Mouse (Mus musculus): ENCODE results near the gene Jpt1. TPM values are rescaled to one million over a fixed set of nuclear protein-coding genes. Genes with fewer than 3 reads are reported as not detected.

Gene Jpt1
- polyA plus RNA-seq (2012; rRNA removed) = 491 and 541 TPM in 2 replicates

DNA sequence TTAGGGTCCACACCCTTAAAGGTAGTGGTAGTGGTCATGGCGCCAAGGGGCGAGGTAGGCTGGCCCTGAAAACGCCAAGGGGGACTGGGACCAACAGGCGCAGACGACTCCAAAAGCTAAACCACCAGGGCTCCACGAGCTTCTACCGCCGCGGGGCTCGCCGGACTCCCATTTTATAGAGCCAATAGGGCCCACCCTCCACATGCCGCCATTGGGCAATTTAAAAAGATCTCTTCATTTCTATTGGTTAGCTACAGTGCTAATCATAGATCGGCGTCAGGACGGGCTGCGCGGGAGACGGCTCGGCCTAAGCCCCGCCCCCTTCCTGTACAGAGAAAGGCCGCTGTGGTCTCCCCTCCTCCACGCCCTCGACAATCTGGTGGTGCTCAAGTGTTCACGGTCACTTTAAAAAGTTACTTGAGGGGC, at the start of gene Jpt1:
Jpt1 (minus strand) TSS at position 150 of the 426 bp plus-strand sequence.

DNA sequence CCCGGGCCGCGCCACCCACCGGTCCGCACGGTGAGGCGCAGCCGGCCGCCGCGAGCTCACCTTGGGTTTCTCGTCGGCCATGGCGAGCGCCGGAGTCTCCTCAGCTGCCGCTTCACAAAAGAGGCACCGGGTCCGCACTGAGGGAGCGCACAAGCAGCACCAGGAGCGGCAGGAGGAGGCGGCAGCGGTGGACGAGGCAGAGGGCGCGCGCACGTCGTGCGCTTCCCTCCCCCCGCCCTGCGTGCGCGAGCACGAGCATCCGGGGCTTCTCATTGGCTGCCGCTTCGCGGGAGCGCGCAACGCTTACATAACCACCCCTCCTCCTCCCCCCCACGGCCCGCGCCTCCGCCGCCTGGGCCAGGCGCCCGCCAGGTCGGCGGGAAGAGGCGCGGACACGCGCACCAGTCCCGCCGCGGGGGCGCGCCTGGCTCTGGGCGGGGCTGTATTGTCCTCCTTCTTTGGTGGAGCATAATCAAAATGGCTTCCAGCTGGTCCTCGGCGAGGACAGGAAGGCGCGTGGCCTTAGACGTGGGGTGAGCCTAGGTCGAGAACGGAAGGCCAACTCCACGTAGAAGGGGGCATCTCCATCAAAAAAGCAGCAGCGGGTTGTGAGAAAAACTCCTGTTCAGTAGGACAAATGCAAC, 22.0 kb upstream of the Jpt1 start, which contains the start of gene Sumo2:
Sumo2 (minus strand) TSS at position 239 of the 644 bp plus-strand sequence.

GRCm38 (mm10) chr11:115491356-115492083, 22.7 kb downstream of the Jpt1 start, which contains the start of gene Nt5c:
Nt5c (minus strand) TSS chr11:115491862.

GRCm38 (mm10) chr11:115475025-115475757, 39.0 kb downstream of the Jpt1 start, which contains the start of gene Armc7:
Armc7 (plus strand) TSS chr11:115475667.

DNA sequence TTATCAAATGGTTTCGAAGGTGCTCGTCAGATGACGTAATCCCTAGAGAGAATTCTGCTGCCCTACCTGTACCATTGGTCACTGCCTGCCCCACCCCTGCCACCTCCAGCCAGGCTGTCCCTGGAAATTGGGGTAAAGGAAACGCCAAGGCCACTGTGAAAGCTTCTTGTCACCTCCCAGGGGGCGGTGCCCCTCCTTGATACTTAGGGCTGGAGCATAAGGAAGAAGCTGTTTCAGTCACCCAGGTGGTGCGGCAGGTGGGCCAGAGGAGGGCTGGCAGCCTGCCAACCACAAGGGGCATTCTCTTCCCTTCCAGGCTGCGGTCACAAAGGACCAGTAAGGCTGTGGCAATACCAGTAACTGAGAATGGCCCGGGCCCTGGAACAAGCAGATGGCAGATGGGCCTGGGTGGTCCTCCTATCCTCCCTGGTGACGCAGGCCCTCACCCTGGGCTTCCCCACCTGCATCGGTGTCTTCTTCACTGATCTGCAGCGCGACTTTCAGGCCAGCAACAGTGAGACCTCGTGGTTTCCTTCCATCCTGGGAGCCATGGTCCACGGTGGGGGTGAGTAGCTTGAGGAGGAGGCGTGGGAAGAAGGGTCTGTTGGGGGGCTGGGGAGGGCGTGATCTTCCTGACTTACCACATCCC, 51.8 kb downstream of the Jpt1 start, which contains the start of gene Slc16a5:
Slc16a5 (plus strand) TSS at position 232 of the 649 bp plus-strand sequence.

Other genes starting within 250 kb of the Jpt1 start
- 1.1 and 1.7 TPM in 2 replicates for gene Grin2c, start 247.1 kb downstream of the Jpt1 start, polyA plus RNA-seq (2012; rRNA removed)
- 15.7 and 16.2 TPM in 2 replicates for gene Fdxr, start 237.3 kb downstream of the Jpt1 start, polyA plus RNA-seq (2012; rRNA removed)
- 1.1 and 1.2 TPM in 2 replicates for gene Fads6, start 216.7 kb downstream of the Jpt1 start, polyA plus RNA-seq (2012; rRNA removed)
- 0.06 and 0.19 TPM in 2 replicates for gene Otop2, start 207.2 kb downstream of the Jpt1 start, polyA plus RNA-seq (2012; rRNA removed)
- gene Ush1g, start 192.3 kb downstream of the Jpt1 start, polyA plus RNA-seq (2012; rRNA removed) = 0.01 and 0.02 TPM in 2 replicates
- 0.13 and 0.15 TPM in 2 replicates for gene Otop3, start 179.7 kb downstream of the Jpt1 start, polyA plus RNA-seq (2012; rRNA removed)
- gene Hid1, start 146.6 kb downstream of the Jpt1 start, polyA plus RNA-seq (2012; rRNA removed) = 14.4 and 17.7 TPM in 2 replicates
- gene Cdr2l, start 132.5 kb downstream of the Jpt1 start, polyA plus RNA-seq (2012; rRNA removed) = 29.3 and 33.6 TPM in 2 replicates
- 139 and 210 TPM in 2 replicates for gene Mrpl58, start 110.6 kb downstream of the Jpt1 start, polyA plus RNA-seq (2012; rRNA removed)
- gene Atp5h, start 94.4 kb downstream of the Jpt1 start, polyA plus RNA-seq (2012; rRNA removed) = 593 and 879 TPM in 2 replicates
- gene Kctd2, start 94.3 kb downstream of the Jpt1 start, polyA plus RNA-seq (2012; rRNA removed) = 40.2 and 48.1 TPM in 2 replicates
- 0.10 TPM in 2 replicates for gene Trim80, start 73.8 kb downstream of the Jpt1 start, polyA plus RNA-seq (2012; rRNA removed)
- gene Slc16a5, start 51.9 kb downstream of the Jpt1 start, polyA plus RNA-seq (2012; rRNA removed) = 0.04 TPM in 1 of 2 replicates, not detected in the other
- gene Armc7, start 38.7 kb downstream of the Jpt1 start, polyA plus RNA-seq (2012; rRNA removed) = 5.2 and 5.9 TPM in 2 replicates
- gene Nt5c, start 22.5 kb downstream of the Jpt1 start, polyA plus RNA-seq (2012; rRNA removed) = 50.7 and 84.0 TPM in 2 replicates
- 729 and 931 TPM in 2 replicates for gene Sumo2, start 21.9 kb upstream of the Jpt1 start, polyA plus RNA-seq (2012; rRNA removed)
- 177 and 260 TPM in 2 replicates for gene Nup85, start 50.0 kb upstream of the Jpt1 start, polyA plus RNA-seq (2012; rRNA removed)
- gene Mrps7, start 89.5 kb upstream of the Jpt1 start, polyA plus RNA-seq (2012; rRNA removed) = 46.0 and 49.5 TPM in 2 replicates
- gene Gga3, start 89.7 kb upstream of the Jpt1 start, polyA plus RNA-seq (2012; rRNA removed) = 27.1 and 43.6 TPM in 2 replicates
- 16.9 and 20.8 TPM in 2 replicates for gene Mif4gd, start 98.6 kb upstream of the Jpt1 start, polyA plus RNA-seq (2012; rRNA removed)
- gene Slc25a19, start 113.9 kb upstream of the Jpt1 start, polyA plus RNA-seq (2012; rRNA removed) = 28.0 and 28.7 TPM in 2 replicates
- 66.4 and 72.0 TPM in 2 replicates for gene Grb2, start 194.2 kb upstream of the Jpt1 start, polyA plus RNA-seq (2012; rRNA removed)

All from central nervous system, embryonic 11.5 days (tissue).